Mouse (Mus musculus) ES-Bruce4 (cell line): ENCODE results near the gene Rbpjl.

Experiments
- CTCF ChIP-seq: IDR thresholded peaks from one replicate; pipeline ENCODE4 v1.8.1; 2011; ENCODE audit warnings: low read depth, low read length
- EP300 ChIP-seq: IDR thresholded peaks from 2 replicates; pipeline ENCODE4 v1.6.1; 2011; ENCODE audit warnings: low read depth, low read length; ENCODE audit not compliant: insufficient read depth
- POLR2A ChIP-seq: IDR thresholded peaks from one replicate; pipeline ENCODE4 v1.8.1; 2011; ENCODE audit warnings: low read length; ENCODE audit not compliant: insufficient read depth

DNA sequence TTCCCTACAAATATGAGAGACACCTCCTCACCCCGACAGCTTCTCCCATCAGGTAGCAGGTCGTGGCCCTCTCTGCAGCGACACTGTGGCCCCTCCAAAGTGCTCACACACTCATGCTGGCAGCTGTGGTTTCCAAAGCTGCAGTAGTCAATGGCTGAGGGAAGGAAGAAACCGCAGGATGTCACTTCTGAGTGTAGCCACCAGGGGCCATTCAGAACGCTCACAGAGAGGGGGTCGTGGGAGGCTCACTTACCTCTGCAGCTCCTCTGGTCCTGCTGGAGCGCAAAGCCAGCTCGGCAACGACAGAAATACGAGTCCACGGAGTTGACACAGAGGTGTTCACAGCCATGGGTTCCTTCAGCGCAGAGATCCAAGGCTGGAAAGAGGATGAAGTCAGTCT is 6.0 kb upstream of the Rbpjl start:
- TF ChIP-seq CTCF, result no peak
- TF ChIP-seq EP300, result no peak
- TF ChIP-seq POLR2A, result no peak
